Mouse (Mus musculus): ENCODE results near the gene Fbxo34.

DNA sequence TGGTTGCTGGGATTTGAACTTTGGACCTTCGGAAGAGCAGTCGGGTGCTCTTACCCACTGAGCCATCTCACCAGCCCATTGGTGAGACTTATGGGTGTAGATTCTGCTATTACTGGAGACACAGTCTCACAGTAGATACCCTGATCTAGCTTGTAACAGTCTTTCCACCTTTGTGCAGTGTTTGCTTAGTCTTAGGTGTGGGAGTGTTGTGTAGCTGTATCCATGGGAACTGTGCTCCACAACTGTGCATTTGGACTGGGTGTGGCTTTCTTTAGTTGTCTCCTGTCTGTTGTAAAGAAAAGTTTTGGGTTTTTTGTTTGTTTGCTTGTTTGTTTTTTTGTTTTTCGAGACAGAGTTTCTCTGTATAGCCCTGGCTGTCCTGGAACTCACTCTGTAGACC lies 45.7 kb downstream of the Fbxo34 start:
- TF ChIP-seq CTCF (IDR thresholded peaks at IDR 0.05; ENCODE audit: extremely low read depth, insufficient read length, insufficient replicate concordance, low read depth, low read length) (no peak), POLR2A (IDR thresholded peaks at IDR 0.05; ENCODE audit: low read depth, low read length) (no peak)

Data from small intestine, adult 2 months (tissue).